Mouse (Mus musculus) bone marrow macrophage, adult 2 months (primary cell): Measurements from ENCODE around the gene Cblb.

ENCODE experiments used
- CTCF ChIP-seq: IDR thresholded peaks from 2 replicates; pipeline ENCODE4 v1.5.1; 2012; ENCODE audit warnings: low read depth, mild to moderate bottlenecking, low read length, moderate library complexity
- POLR2A ChIP-seq: IDR thresholded peaks from 2 replicates; pipeline ENCODE4 v1.6.1; 2012; ENCODE audit warnings: mild to moderate bottlenecking, low read depth, low read length, borderline replicate concordance

DNA sequence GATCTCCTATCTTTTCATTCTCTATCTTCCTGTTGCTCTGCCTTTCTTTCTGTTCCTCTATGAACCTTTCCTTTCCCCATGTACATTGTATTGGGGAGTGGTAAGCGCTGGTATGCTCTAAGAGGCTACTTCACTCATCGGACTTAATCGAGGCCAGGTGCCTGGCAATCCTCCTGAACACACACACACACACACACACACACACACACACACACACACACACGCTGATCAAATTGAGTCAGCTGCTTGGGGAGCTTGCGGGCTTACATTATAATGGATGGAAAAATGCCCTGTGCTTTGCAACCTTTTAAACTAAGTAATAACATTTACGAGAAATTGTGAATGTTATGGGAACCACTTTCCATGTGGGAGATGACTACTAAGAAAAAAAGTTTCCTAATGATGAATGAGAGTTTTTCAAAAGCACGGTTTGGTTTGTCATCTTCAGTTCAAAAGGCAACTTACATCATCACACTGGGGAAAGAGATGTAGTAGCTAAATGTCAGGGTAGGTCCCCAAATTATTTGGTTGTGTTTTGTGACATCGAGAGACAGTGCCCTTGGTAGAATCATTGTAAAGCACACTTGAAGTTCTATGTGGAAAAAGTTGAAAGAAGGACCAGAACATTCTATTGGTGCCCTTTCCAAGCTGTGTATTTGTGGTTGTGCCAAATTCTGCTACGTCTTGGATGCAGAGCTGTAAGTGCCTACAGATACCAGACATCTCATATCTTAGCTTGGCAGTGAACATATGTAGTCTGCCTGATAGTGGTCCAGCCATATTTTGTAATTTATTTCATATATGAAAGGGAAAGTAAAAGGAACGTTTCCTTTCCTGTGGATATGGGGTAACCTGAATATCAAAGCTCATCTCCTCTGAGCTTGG is 36.8 kb downstream of the Cblb start:
- TF ChIP-seq CTCF (no peak), POLR2A (no peak)
